Mouse (Mus musculus) forebrain, postnatal 0 days (tissue): ENCODE data around the gene Gpr61. TPM values are rescaled to one million over a fixed set of nuclear protein-coding genes. Genes with fewer than 3 reads are reported as not detected.
A peak's percentile ranks its signal among the peaks of the same experiment; 100 is the strongest.

Experiments used
- ATAC-seq: fragments of 200-750 bp; cut with Nextera tagmentation; 2 replicates; pipeline ENCODE4 v1.8.0; 2017; ENCODE audit warnings: mild to moderate bottlenecking, moderate library complexity
- DNase-seq: peaks from one replicate; pipeline ENCODE4 v3.0.0-alpha.2; 2015
- H3K27ac ChIP-seq: fragments of 300-500 bp; sonication (generic); 2 replicates; pipeline ENCODE4 v1.5.1; 2014; ENCODE audit warnings: low read depth, mild to moderate bottlenecking, antibody characterized with exemption, low read length, moderate library complexity, mixed read lengths
- H3K27me3 ChIP-seq: fragments of 300-500 bp; sonication (generic); 2 replicates; pipeline ENCODE4 v1.6.1; 2014; ENCODE audit warnings: mild to moderate bottlenecking, low read length, mixed read lengths; ENCODE audit not compliant: insufficient read depth
- H3K36me3 ChIP-seq: fragments of 300-500 bp; sonication (generic); 2 replicates; pipeline ENCODE4 v1.6.1; 2014; ENCODE audit warnings: mild to moderate bottlenecking, moderate library complexity; ENCODE audit not compliant: insufficient read depth
- H3K4me1 ChIP-seq: fragments of 300-500 bp; sonication (generic); 2 replicates; pipeline ENCODE4 v1.6.1; 2014; ENCODE audit warnings: antibody characterized with exemption; ENCODE audit not compliant: insufficient read depth
- H3K4me2 ChIP-seq: fragments of 300-500 bp; sonication (generic); 2 replicates; pipeline ENCODE4 v1.6.1; 2014; ENCODE audit warnings: low read depth, mild to moderate bottlenecking, moderate library complexity
- H3K4me3 ChIP-seq: fragments of 300-500 bp; sonication (generic); 2 replicates; pipeline ENCODE4 v1.5.1; 2014; ENCODE audit warnings: low read depth, low read length, mixed read lengths
- H3K9ac ChIP-seq: fragments of 300-500 bp; sonication (generic); 2 replicates; pipeline ENCODE4 v1.6.1; 2014; ENCODE audit warnings: mild to moderate bottlenecking
- H3K9me3 ChIP-seq: fragments of 300-500 bp; sonication (generic); 2 replicates; pipeline ENCODE4 v1.6.1; 2016; ENCODE audit warnings: low read length
- CTCF ChIP-seq: sonication (generic); IDR thresholded peaks from 2 replicates; pipeline ENCODE4 v1.5.1; 2016; ENCODE audit warnings: antibody characterized with exemption, control low read depth, low read depth
- WGBS: fragments of 180-500 bp; shearing (Covaris S2); extraction: QIAGEN DNeasy Blood & Tissue Kit; methylation state at CpG from one replicate; pipeline ENCODE4 v1.1.7; 2014; 5-methylcytosine and 5-hydroxymethylcytosine counted together
- polyA plus RNA-seq: library from polyadenylated mRNA; unstranded; fragments of >200 nt; fragmentation: Nextera tagmentation; extraction: Ambion mirVana; gene quantifications from 2 replicates; pipeline ENCODE4 v1.2.1, GENCODE M21; 2015
- total RNA-seq: library from RNA; depleted of rRNA; stranded (reverse); fragments of >200 nt; gene quantifications from 2 replicates; pipeline ENCODE4 v1.2.3, GENCODE M21; 2014

Gene Gpr61
- total and polyA plus RNA-seq, 2 experiments from 2014 or later: 5.3 to 8.1 TPM

GRCm38 (mm10) chr3:108140786-108141185 is 13.9 kb downstream of the Gpr61 start:
- Histone ChIP-seq H3K9ac (no peak overlapping the region), H3K36me3 (no peaks in the 10 kb centered on the region), H3K27me3 (no peaks in the 10 kb centered on the region), H3K4me3 (no peak overlapping the region), H3K27ac (no peak overlapping the region), H3K4me2 (no peak overlapping the region), H3K9me3 (no peaks in the 10 kb centered on the region), H3K4me1 (no peaks in the 10 kb centered on the region; the same call in 1 of the 2 replicates)
- no peak for ATAC-seq
- TF ChIP-seq CTCF: no peak
- 89% methylated on average over 4 of the region's 4 CpGs for WGBS
- no peak for DNase-seq

GRCm38 (mm10) chr3:108139113-108139512 is 15.6 kb downstream of the Gpr61 start:
- Histone ChIP-seq H3K4me1 (no peaks in the 10 kb centered on the region), H3K9me3 (no peaks in the 10 kb centered on the region), H3K27ac (no peak overlapping the region), H3K4me2 (no peak overlapping the region), H3K4me3 (no peak overlapping the region), H3K27me3 (no peaks in the 10 kb centered on the region), H3K36me3 (no peaks in the 10 kb centered on the region), H3K9ac (no peak overlapping the region)
- DNase-seq: no peak
- no peak for TF ChIP-seq CTCF
- no peak for ATAC-seq
- 82% methylated on average over 1 of the region's 1 CpGs for WGBS

- 65% methylated on average over 11 of the region's 11 CpGs for WGBS
- TF ChIP-seq CTCF: no peak
- DNase-seq (peak; percentile 56), ATAC-seq (peak; percentile 78)
- no peak overlapping the region for H3K9ac ChIP-seq
- H3K27ac ChIP-seq: 0 out of 2 replicates have a peak overlapping the region, but pooled peaks have one; percentile 21
- no peaks in the 10 kb centered on the region for H3K4me1 ChIP-seq
- no peaks in the 10 kb centered on the region for H3K27me3 ChIP-seq
- no peaks in the 10 kb centered on the region for H3K36me3 ChIP-seq
- H3K9me3 ChIP-seq: no peaks in the 10 kb centered on the region
- no peak overlapping the region for H3K4me3 ChIP-seq
- H3K4me2 ChIP-seq: no peak overlapping the region
Measured at GRCm38 (mm10) chr3:108134701-108135100, 20.0 kb downstream of the Gpr61 start.

- WGBS: 79% methylated on average over 1 of the region's 1 CpGs
- H3K9me3 ChIP-seq: no peaks in the 10 kb centered on the region
- no peak for DNase-seq
- TF ChIP-seq CTCF: no peak
- H3K4me2 ChIP-seq: no peak overlapping the region
- ATAC-seq: no peak
- H3K9ac ChIP-seq: no peak overlapping the region
- H3K36me3 ChIP-seq: no peaks in the 10 kb centered on the region
- H3K4me1 ChIP-seq: no peaks in the 10 kb centered on the region
- no peak overlapping the region for H3K4me3 ChIP-seq
- no peaks in the 10 kb centered on the region for H3K27me3 ChIP-seq
- H3K27ac ChIP-seq: no peak overlapping the region
Measured at GRCm38 (mm10) chr3:108132484-108132883, 22.2 kb downstream of the Gpr61 start.

GRCm38 (mm10) chr3:108131821-108132220 is 22.9 kb downstream of the Gpr61 start:
- no peaks in the 10 kb centered on the region for H3K4me1 ChIP-seq
- DNase-seq: no peak
- no peak overlapping the region for H3K27ac ChIP-seq

GRCm38 (mm10) chr3:108131216-108131615 is 23.5 kb downstream of the Gpr61 start:
- Histone ChIP-seq H3K9me3 (no peaks in the 10 kb centered on the region), H3K27ac (no peak overlapping the region), H3K9ac (no peak overlapping the region), H3K4me2 (no peak overlapping the region), H3K36me3 (no peaks in the 10 kb centered on the region), H3K27me3 (no peaks in the 10 kb centered on the region), H3K4me1 (no peaks in the 10 kb centered on the region), H3K4me3 (no peak overlapping the region)
- DNase-seq (no peak), ATAC-seq (no peak)
- WGBS: 95% methylated on average over 5 of the region's 5 CpGs
- no peak for TF ChIP-seq CTCF

More at GRCm38 (mm10) chr3:108131821-108132220, 22.9 kb downstream of the Gpr61 start:
- Histone ChIP-seq H3K36me3 (no peaks in the 10 kb centered on the region), H3K4me2 (no peak overlapping the region), H3K27me3 (no peaks in the 10 kb centered on the region), H3K9me3 (no peaks in the 10 kb centered on the region), H3K4me3 (no peak overlapping the region), H3K9ac (no peak overlapping the region)
- WGBS: 87% methylated on average over 1 of the region's 1 CpGs
- no peak for ATAC-seq
- TF ChIP-seq CTCF: no peak

- Histone ChIP-seq H3K4me2 (no peak overlapping the region), H3K36me3 (no peaks in the 10 kb centered on the region), H3K9ac (no peak overlapping the region), H3K4me1 (no peaks in the 10 kb centered on the region), H3K27ac (no peak overlapping the region), H3K27me3 (no peaks in the 10 kb centered on the region), H3K9me3 (no peaks in the 10 kb centered on the region), H3K4me3 (no peak overlapping the region)
- no peak for TF ChIP-seq CTCF
- 95% methylated on average over 4 of the region's 4 CpGs for WGBS
- no peak for DNase-seq
- no peak for ATAC-seq
Measured at GRCm38 (mm10) chr3:108129804-108130203, 24.9 kb downstream of the Gpr61 start.
